Mouse (Mus musculus): ENCODE results near the gene Alox5ap. TPM values are rescaled to one million over a fixed set of nuclear protein-coding genes. Genes with fewer than 3 reads are reported as not detected.

Alox5ap gene
- polyA plus RNA-seq, 1 experiment from 2014 or later: 11.2 TPM

DNA sequence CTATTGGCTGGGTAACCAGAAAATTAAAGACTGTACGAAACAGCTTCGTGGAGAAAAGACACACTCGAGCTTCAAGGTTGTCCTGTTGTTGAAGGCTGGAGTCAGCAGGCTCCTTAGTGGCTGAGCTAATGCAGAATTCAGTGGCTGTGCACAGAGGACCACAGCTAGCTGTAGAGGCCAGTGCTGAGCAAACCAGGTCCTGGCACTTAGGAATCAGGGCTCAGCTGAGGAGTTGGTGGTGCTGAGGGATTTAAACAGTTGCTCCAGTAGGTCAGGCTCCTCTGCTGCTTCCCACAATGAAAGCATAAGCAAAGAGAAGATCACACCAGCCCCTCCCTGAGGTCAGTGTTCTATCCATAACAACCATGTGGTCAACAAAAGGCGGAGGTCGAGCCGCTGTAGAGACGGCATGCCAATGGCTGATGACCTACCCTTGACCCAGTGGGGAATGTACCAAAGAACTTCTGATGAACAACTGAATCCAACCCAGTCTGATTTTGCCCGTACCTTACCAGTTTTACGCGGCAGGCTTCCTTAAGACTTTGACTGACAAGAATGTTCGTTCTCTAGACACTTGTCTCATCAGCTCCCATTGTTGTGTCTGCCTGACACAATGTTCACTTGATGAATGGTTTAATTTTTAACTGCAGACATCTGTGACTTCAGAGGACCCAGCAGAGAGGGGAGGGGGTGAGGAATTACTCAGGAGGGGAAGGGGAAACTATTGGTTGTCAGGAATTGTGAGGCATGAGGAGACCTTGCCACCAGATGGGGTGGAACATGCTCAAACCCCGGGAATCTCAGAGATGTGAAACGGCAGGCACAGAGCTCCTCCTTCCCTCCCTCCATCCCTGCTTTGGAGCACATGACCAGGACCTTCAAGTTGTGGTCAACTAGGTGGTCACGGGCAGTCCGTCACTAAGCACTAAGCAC lies 57.6 kb downstream of the Alox5ap start:
- no peaks in the 10 kb centered on the region for H3K27me3 ChIP-seq
- H3K27ac ChIP-seq: peak overlapping the region; percentile 66
- H3K36me3 ChIP-seq: no peaks in the 10 kb centered on the region
- WGBS: 29% methylated on average over 15 of the region's 15 CpGs
- no peak for ATAC-seq (ENCODE audit: low FRiP score)
- H3K4me3 ChIP-seq: no peak overlapping the region
- H3K9me3 ChIP-seq: no peaks in the 10 kb centered on the region
- H3K4me1 ChIP-seq (replicated peaks): peaks cover 56% of the 10 kb centered on the region
- H3K9ac ChIP-seq: no peak overlapping the region; the same call in 1 of the 2 replicates
- no peak overlapping the region for H3K4me2 ChIP-seq

DNA sequence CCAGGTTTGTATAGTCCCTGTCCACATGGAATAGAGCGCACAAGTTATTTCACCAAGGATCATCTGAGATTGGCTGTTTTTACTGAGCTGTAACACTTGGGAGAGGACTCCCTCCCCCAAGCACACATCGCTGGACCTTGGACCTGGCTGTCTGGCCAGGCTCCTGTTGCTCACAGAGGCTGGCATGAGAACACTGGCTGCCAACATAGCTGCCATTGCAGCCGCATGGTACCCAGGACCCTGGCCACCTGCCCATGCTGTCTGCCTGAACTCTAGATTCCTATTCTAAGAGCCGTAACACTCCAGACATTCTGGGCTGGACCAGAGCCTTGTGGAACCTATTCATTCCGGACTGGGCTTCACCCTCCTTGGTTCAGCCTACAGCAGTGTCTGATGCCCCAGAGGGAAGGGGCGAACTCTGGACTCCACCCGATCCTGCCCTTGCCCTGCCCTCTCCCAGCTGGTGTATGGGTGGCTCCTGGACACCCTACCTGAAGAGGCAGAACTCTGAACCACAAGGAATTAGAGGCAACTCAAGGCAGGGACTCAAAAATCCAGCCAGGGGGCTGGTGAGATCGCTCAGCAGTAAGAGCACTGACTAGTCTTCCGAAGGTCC lies 58.5 kb downstream of the Alox5ap start:
- Histone ChIP-seq H3K4me3 (no peak overlapping the region), H3K27ac (peak overlapping the region; percentile 23; the same call in 1 of the 2 replicates), H3K4me2 (no peak overlapping the region), H3K4me1 (replicated peaks) (peaks cover 48% of the 10 kb centered on the region), H3K9ac (no peak overlapping the region), H3K27me3 (no peaks in the 10 kb centered on the region), H3K36me3 (no peaks in the 10 kb centered on the region), H3K9me3 (no peaks in the 10 kb centered on the region)
- 90% methylated on average over 9 of the region's 9 CpGs for WGBS
- ATAC-seq (ENCODE audit: low FRiP score): no peak

DNA sequence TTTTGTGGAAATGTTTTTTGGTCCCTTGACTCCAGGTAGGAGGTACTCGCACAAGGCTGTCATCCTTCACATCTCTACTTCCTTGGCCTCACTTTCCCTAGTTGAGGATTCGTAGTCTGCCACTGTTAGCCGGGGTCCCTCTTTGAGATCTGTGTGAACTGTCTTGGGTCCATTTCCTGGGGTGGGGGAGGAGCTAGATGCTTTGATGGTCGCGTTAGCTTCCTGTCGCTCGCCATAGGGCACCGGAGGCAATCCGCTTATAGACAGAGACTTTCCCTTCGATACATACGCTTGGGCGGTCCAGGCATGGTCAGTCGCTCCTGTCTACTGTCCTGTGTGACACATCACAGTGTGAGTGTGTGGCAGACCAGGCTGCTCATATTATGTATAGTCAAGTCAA lies 60.2 kb downstream of the Alox5ap start:
- ATAC-seq (ENCODE audit: low FRiP score): no peak
- no peak overlapping the region for H3K4me2 ChIP-seq
- WGBS: 85% methylated on average over 13 of the region's 13 CpGs

DNA sequence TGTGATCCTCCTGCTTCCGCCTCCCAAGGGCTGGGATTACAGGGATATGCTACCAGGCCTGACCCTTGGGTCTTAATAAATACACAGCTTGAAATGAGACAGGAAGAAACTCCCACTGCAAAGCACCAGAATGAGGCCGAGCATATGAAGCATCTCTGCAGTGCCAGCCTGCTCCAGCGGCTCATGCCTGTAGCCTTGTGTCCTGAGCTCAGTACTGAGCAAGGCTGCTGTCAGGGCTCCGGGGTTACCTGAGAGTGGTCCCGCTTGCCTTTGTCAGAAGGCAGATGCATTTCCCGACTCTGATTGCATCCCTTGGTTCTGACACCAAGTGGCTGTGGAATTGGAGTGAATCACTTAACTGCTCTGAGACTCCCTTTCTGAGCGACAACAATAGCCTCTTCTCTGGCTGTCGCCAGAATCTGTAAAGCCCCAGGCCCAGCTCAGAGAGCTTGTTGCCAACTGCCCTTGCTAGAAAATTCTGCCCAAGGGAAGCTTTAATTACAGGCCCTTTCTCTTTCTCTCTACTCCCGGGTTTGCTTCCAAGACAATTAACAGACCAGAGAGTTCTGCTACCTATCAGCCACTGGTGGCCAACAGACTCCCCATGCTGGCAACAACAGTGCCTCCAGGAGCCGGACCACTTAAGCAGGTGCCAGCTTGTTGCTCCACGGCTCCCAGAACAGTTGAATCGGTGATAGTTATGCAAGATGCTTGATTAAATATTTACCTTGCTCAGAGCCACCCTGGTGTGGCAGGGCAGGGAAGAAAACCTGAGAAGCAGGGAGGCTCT lies 64.7 kb downstream of the Alox5ap start:
- H3K36me3 ChIP-seq: no peaks in the 10 kb centered on the region
- H3K9ac ChIP-seq: no peak overlapping the region
- WGBS: 44% methylated on average over 12 of the region's 12 CpGs
- H3K4me3 ChIP-seq: no peak overlapping the region
- H3K27me3 ChIP-seq: 0 out of 2 replicates have a peak, but pooled peaks cover 3% of the 10 kb centered on the region
- peaks cover 33% of the 10 kb centered on the region for H3K4me1 ChIP-seq (replicated peaks)
- peak; percentile 57; the same call in 1 of the 2 replicates for ATAC-seq (ENCODE audit: low FRiP score)
- H3K27ac ChIP-seq: peak overlapping the region; percentile 77
- H3K9me3 ChIP-seq: no peaks in the 10 kb centered on the region
- H3K4me2 ChIP-seq: no peak overlapping the region

More for the DNA sequence above, 60.2 kb downstream of the Alox5ap start:
- Histone ChIP-seq H3K4me3 (no peak overlapping the region), H3K27ac (no peak overlapping the region), H3K27me3 (no peaks in the 10 kb centered on the region), H3K9ac (no peak overlapping the region), H3K36me3 (no peaks in the 10 kb centered on the region), H3K9me3 (no peaks in the 10 kb centered on the region), H3K4me1 (replicated peaks) (peaks cover 51% of the 10 kb centered on the region)

DNA sequence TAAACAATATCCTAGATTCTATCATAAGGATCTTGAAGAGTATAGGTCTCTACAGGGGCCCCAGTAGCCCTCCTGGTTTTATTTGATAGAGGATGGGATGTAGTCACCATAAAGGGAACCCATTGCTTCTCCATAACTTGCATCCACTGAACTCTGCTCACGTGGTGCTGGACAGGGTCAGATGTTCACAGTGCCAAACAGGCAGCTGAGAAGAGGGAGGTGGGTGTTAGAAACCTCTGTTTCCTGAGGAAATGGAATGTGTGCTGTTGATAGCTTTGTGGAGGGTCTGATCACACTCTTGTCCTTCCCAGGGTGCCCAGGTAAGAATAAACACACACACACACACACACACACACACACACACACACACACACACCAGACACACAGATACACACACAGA lies 66.0 kb downstream of the Alox5ap start:
- no peaks in the 10 kb centered on the region for H3K36me3 ChIP-seq
- 0 out of 2 replicates have a peak, but pooled peaks cover 3% of the 10 kb centered on the region for H3K27me3 ChIP-seq
- H3K4me3 ChIP-seq: no peak overlapping the region
- H3K9ac ChIP-seq: no peak overlapping the region
- no peak for ATAC-seq (ENCODE audit: low FRiP score)
- H3K4me2 ChIP-seq: no peak overlapping the region
- 63% methylated on average over 1 of the region's 1 CpGs for WGBS
- H3K9me3 ChIP-seq: no peaks in the 10 kb centered on the region
- H3K27ac ChIP-seq: no peak overlapping the region
- H3K4me1 ChIP-seq (replicated peaks): peaks cover 28% of the 10 kb centered on the region

DNA sequence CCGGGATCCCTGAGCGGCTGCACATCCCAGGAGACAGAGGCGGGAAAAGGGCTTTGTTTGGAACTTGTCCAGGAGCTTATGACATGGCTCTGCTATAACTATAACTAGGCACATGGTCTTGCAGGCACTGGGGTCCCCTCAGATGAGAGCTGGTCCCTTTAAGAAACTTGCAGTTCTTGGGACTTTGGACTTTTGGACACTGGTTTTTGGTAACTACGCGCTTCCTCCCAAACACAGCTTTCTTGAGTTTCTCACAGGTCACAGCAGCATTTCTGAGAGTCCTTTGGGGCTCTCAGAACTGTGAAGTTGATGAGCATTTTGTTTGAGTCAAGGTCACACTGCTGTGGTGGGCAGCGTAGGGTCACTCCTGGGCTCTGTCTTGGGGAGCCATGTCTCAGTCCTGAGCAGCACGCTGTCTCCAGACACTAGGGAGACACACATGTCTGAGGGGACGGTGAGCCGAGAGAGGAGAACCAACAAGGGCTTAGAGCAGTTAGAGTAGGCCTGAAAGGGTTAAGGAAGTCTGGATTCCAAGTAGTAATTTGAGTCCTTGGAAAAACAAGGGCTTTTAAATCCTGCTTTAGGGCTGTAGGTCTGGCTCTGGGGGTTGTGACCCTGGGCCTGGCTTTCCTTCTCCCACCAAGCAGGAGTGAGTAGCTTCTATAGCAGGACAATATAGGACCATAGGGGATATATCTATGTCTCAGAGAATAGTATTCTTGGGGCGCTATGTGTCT lies 67.0 kb downstream of the Alox5ap start:
- no peak overlapping the region for H3K4me3 ChIP-seq
- H3K27ac ChIP-seq: no peak overlapping the region
- no peaks in the 10 kb centered on the region for H3K36me3 ChIP-seq
- peaks cover 33% of the 10 kb centered on the region for H3K4me1 ChIP-seq (replicated peaks)
- no peak overlapping the region for H3K9ac ChIP-seq
- 0 out of 2 replicates have a peak, but pooled peaks cover 4% of the 10 kb centered on the region for H3K27me3 ChIP-seq
- ATAC-seq (ENCODE audit: low FRiP score): no peak
- H3K4me2 ChIP-seq: no peak overlapping the region
- WGBS: 67% methylated on average over 10 of the region's 10 CpGs
- no peaks in the 10 kb centered on the region for H3K9me3 ChIP-seq

DNA sequence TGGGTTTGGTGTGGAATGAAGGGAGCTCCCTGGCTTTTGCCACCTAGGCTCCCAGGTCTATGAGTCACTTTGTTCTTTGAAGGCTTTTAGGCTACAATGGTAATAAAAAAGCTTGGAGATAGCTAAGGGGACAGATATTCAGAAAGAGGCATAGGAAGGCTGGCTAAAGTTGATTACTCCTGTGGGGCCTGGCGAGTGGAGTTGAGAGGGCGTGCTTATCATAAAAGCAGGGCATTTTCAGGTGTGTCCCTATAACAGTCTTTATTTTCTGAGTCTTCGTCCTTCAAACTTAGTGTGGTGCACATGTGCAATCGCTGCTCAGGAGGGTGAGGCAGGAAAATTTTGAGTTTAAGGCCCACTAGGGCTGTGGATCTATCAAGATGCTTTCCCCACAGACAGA lies 68.2 kb downstream of the Alox5ap start:
- H3K4me1 ChIP-seq (replicated peaks): peaks cover 34% of the 10 kb centered on the region
- H3K4me2 ChIP-seq: no peak overlapping the region
- no peaks in the 10 kb centered on the region for H3K36me3 ChIP-seq
- H3K27ac ChIP-seq: no peak overlapping the region
- 91% methylated on average over 4 of the region's 4 CpGs for WGBS
- no peak for ATAC-seq (ENCODE audit: low FRiP score)
- no peak overlapping the region for H3K4me3 ChIP-seq
- H3K27me3 ChIP-seq: peaks cover 11% of the 10 kb centered on the region
- no peaks in the 10 kb centered on the region for H3K9me3 ChIP-seq
- H3K9ac ChIP-seq: no peak overlapping the region

DNA sequence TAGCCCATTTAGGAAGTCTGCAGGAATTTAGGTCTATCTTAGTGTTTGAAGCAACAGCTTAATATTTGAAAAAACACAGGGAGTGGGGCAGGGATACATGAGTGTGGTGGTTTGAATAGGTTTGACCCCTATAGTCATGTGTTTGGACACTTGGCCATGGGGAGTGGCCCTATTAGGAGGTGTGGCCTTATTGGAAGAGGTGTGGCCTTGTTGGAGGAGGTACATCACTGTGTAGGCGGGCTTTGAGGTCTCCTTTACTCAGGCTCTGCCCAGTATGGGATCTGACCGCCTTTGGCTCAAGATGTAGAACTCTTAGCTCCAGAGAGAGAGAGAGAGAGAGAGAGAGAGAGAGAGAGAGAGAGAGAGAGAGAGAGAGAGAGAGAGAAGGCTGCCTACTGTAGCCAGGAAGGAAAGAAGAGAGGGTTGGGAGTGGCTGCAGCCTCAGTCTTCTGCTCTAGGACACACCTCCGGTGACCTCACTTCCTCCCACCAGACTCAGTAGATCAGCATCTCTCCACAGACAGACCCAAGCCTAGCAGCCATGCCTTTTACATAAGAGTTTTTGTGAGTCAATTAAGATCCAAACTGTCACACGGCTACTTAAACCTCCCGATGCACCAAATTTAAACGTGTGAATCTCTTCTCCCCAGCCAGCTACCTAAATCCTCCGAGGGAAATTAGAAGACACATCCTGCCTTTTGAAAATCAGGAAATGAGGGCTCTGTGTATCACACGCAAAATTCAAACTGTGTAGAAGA lies 69.6 kb downstream of the Alox5ap start:
- Histone ChIP-seq H3K9me3 (no peaks in the 10 kb centered on the region), H3K36me3 (no peaks in the 10 kb centered on the region), H3K27ac (no peak overlapping the region), H3K9ac (no peak overlapping the region), H3K27me3 (peaks cover 14% of the 10 kb centered on the region), H3K4me2 (no peak overlapping the region), H3K4me1 (replicated peaks) (peaks cover 33% of the 10 kb centered on the region), H3K4me3 (no peak overlapping the region)
- no peak for ATAC-seq (ENCODE audit: low FRiP score)
- WGBS: 84% methylated on average over 8 of the region's 8 CpGs

DNA sequence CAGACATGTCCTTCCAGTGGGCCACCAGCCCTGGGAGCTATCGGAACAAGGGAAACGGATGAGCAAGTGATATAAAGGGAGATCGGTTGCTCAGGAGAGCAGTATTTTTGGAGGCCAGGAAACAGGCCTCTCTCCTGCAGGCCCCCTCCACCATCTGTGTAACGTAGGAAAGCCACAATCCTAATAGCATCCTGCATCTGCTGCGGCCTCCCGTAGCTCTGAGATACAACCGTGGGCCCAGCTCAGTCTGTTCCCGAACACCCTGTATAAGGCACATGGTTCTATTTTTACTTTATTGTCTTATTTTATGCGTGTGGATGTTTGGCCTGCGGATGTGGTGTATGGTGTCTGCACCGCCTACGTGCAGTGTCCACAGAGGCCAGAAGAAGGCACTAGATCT lies 70.4 kb downstream of the Alox5ap start:
- Histone ChIP-seq H3K27me3 (peaks cover 14% of the 10 kb centered on the region), H3K9me3 (no peaks in the 10 kb centered on the region), H3K36me3 (no peaks in the 10 kb centered on the region), H3K27ac (no peak overlapping the region), H3K4me3 (no peak overlapping the region), H3K4me2 (no peak overlapping the region), H3K9ac (no peak overlapping the region), H3K4me1 (replicated peaks) (peaks cover 26% of the 10 kb centered on the region)
- 92% methylated on average over 12 of the region's 12 CpGs for WGBS
- no peak for ATAC-seq (ENCODE audit: low FRiP score)

DNA sequence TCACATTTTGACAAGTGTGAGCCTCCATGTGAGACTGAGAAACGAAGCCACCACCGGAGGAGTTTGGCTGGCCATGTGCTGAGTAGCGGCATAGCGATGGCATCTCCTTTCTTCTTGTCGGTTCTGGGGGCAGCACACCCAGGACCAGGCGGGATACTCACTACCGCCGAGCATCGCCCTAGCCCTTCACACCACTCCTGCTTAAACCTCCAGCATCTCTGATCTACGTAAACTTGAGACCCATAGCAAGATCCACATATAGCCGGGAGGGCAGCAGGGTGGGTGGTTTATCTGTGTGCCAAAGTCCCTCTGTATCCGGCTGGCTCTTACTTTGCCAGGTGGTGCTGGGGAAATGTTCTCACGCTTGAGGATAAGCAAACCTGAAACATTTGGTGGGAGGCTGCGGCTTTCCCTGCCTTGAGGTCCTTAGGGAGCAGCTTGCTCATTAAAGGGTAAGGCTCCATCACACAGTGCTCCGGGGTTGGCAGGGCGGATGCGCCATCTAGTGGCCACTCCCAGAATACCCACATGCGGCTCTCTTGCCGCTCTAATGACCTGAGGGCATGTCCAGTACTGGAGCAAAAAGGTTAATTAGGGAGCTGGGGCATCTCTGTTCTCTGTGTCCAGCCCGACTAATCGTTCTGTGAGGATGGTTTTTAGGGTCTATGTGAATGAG lies 71.1 kb downstream of the Alox5ap start:
- no peaks in the 10 kb centered on the region for H3K36me3 ChIP-seq
- peaks cover 14% of the 10 kb centered on the region for H3K27me3 ChIP-seq
- no peak overlapping the region for H3K27ac ChIP-seq
- no peaks in the 10 kb centered on the region for H3K9me3 ChIP-seq
- ATAC-seq (ENCODE audit: low FRiP score): peak; percentile 82
- 46% methylated on average over 21 of the region's 21 CpGs for WGBS
- no peak overlapping the region for H3K9ac ChIP-seq
- peaks cover 26% of the 10 kb centered on the region for H3K4me1 ChIP-seq (replicated peaks)
- H3K4me2 ChIP-seq: no peak overlapping the region
- no peak overlapping the region for H3K4me3 ChIP-seq

DNA sequence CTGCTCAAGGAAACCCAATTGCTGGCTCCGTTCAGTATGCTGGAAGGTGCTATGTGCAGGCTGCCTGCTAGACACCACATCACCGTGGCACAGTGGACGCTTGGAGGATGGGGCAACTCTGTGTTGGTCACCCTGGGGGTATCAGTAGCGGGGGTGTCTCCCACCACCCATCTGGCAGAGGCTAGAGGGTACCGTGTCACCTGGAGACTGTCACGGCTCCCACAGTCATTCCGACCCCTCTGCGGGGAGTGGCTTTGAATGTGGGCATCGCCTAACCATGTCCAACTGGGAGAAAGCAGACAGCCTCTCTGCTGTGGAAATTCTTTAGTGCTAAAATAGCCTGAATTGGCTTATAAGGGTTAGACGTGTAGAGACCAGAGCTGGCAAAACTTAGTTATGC lies 72.6 kb downstream of the Alox5ap start:
- H3K4me2 ChIP-seq: no peak overlapping the region
- H3K9ac ChIP-seq: no peak overlapping the region
- no peak overlapping the region for H3K4me3 ChIP-seq
- no peaks in the 10 kb centered on the region for H3K36me3 ChIP-seq
- H3K4me1 ChIP-seq (replicated peaks): peaks cover 21% of the 10 kb centered on the region
- H3K27me3 ChIP-seq: peaks cover 11% of the 10 kb centered on the region
- no peaks in the 10 kb centered on the region for H3K9me3 ChIP-seq
- 84% methylated on average over 10 of the region's 10 CpGs for WGBS
- H3K27ac ChIP-seq: no peak overlapping the region
- no peak for ATAC-seq (ENCODE audit: low FRiP score)
